Mouse (Mus musculus) mesoderm, embryonic 11.5 days (tissue): Measurements from ENCODE around the gene Trim11.

ENCODE experiments used
- DNase-seq: peaks from one replicate; pipeline ENCODE4 v3.0.0-alpha.2; 2012; ENCODE audit warnings: low read depth, low spot score

Gene Trim11

GRCm38 (mm10) chr11:58955868-58956257 is 22.0 kb upstream of the Trim11 start:
- DNase-seq: no peak

- no peak for DNase-seq
Observed at GRCm38 (mm10) chr11:58957226-58957914, 20.5 kb upstream of the Trim11 start.

GRCm38 (mm10) chr11:58958536-58958935 is 19.4 kb upstream of the Trim11 start:
- DNase-seq: no peak

GRCm38 (mm10) chr11:58959186-58959825 is 18.6 kb upstream of the Trim11 start:
- DNase-seq: no peak

GRCm38 (mm10) chr11:58959921-58960465 is 17.9 kb upstream of the Trim11 start:
- DNase-seq: peak; percentile 87

- no peak for DNase-seq
Observed at GRCm38 (mm10) chr11:58961364-58962177, 16.3 kb upstream of the Trim11 start.

- DNase-seq: no peak
Observed at GRCm38 (mm10) chr11:58963543-58963942, 14.3 kb upstream of the Trim11 start.

GRCm38 (mm10) chr11:58964216-58964615 is 13.7 kb upstream of the Trim11 start:
- no peak for DNase-seq

GRCm38 (mm10) chr11:58965001-58965760 is 12.7 kb upstream of the Trim11 start:
- no peak for DNase-seq

- no peak for DNase-seq
Observed at GRCm38 (mm10) chr11:58967346-58967745, 10.5 kb upstream of the Trim11 start.

- no peak for DNase-seq
Observed at GRCm38 (mm10) chr11:58968551-58968950, 9.3 kb upstream of the Trim11 start.

- DNase-seq: no peak
Observed at GRCm38 (mm10) chr11:58969027-58969426, 8.9 kb upstream of the Trim11 start.

GRCm38 (mm10) chr11:58969659-58970058 is 8.2 kb upstream of the Trim11 start:
- DNase-seq: no peak

GRCm38 (mm10) chr11:58970831-58971530 is 6.9 kb upstream of the Trim11 start:
- DNase-seq: no peak

- no peak for DNase-seq
Observed at GRCm38 (mm10) chr11:58971796-58972195, 6.1 kb upstream of the Trim11 start.

GRCm38 (mm10) chr11:58974414-58974813 is 3.5 kb upstream of the Trim11 start:
- no peak for DNase-seq

GRCm38 (mm10) chr11:58977150-58977549 is 743 bp upstream of the Trim11 start:
- no peak for DNase-seq

GRCm38 (mm10) chr11:58977607-58978026 is 276 bp upstream of the Trim11 start:
- DNase-seq: no peak

- DNase-seq: no peak
Observed at GRCm38 (mm10) chr11:58978706-58979030, 775 bp downstream of the Trim11 start.

- no peak for DNase-seq
Observed at GRCm38 (mm10) chr11:58979183-58979582, 1.3 kb downstream of the Trim11 start.

GRCm38 (mm10) chr11:58979661-58980060 is 1.8 kb downstream of the Trim11 start:
- DNase-seq: no peak
